Mouse (Mus musculus): Measurements from ENCODE around the gene Chga.

- TF ChIP-seq CTCF (IDR thresholded peaks at IDR 0.05; ENCODE audit: borderline replicate concordance, extremely low read depth, insufficient read depth, insufficient read length) (no peak), POLR2A (IDR thresholded peaks at IDR 0.05; ENCODE audit: borderline replicate concordance, extremely low read depth, insufficient read depth, insufficient read length, poor library complexity, severe bottlenecking) (no peak)
Measured at GRCm38 (mm10) chr12:102516151-102516550, 38.6 kb upstream of the Chga start.
